Mouse (Mus musculus) midbrain, embryonic 16.5 days (tissue): ENCODE measurements around the gene Ankrd60. TPM values are rescaled to one million over a fixed set of nuclear protein-coding genes. Genes with fewer than 3 reads are reported as not detected.

ENCODE experiments used
- ATAC-seq: fragments of 200-750 bp; cut with Nextera tagmentation; 2 replicates; pipeline ENCODE4 v1.8.0; 2017; ENCODE audit warnings: moderate TSS enrichment
- H3K27ac ChIP-seq: fragments of 300-500 bp; sonication (generic); 2 replicates; pipeline ENCODE4 v1.5.1; 2014; ENCODE audit warnings: mild to moderate bottlenecking, low read length, mixed read lengths
- H3K27me3 ChIP-seq: fragments of 300-500 bp; sonication (generic); 2 replicates; pipeline ENCODE4 v1.6.1; 2014; ENCODE audit warnings: low read depth, low read length, mixed read lengths; ENCODE audit not compliant: control insufficient read depth, insufficient read depth
- H3K36me3 ChIP-seq: fragments of 300-500 bp; sonication (generic); 2 replicates; pipeline ENCODE4 v1.6.1; 2014; ENCODE audit warnings: mild to moderate bottlenecking, low read length, moderate library complexity, mixed read lengths; ENCODE audit not compliant: control insufficient read depth, insufficient read depth
- H3K4me1 ChIP-seq: fragments of 300-500 bp; sonication (generic); 2 replicates; pipeline ENCODE4 v1.6.1; 2014; ENCODE audit warnings: mild to moderate bottlenecking, low read length, mixed read lengths; ENCODE audit not compliant: control insufficient read depth, insufficient read depth
- H3K4me2 ChIP-seq: fragments of 300-500 bp; sonication (generic); 2 replicates; pipeline ENCODE4 v1.6.1; 2014; ENCODE audit warnings: mild to moderate bottlenecking, low read length, mixed read lengths
- H3K4me3 ChIP-seq: fragments of 300-500 bp; sonication (generic); 2 replicates; pipeline ENCODE4 v1.5.1; 2014; ENCODE audit warnings: low read depth, mild to moderate bottlenecking, low read length, moderate library complexity, mixed read lengths
- H3K9ac ChIP-seq: fragments of 300-500 bp; sonication (generic); 2 replicates; pipeline ENCODE4 v1.6.1; 2014; ENCODE audit warnings: low read depth, low read length, mixed read lengths
- H3K9me3 ChIP-seq: fragments of 300-500 bp; sonication (generic); replicated peaks from 2 replicates; pipeline ENCODE4 v1.6.1; 2014; ENCODE audit warnings: mild to moderate bottlenecking, low read length, mixed read lengths; ENCODE audit not compliant: control insufficient read depth, poor library complexity, severe bottlenecking
- WGBS: fragments of 180-500 bp; shearing (Covaris S2); extraction: QIAGEN DNeasy Blood & Tissue Kit; methylation state at CpG from one replicate; pipeline ENCODE4 v1.1.7; 2014; 5-methylcytosine and 5-hydroxymethylcytosine counted together
- polyA plus RNA-seq: library from polyadenylated mRNA; unstranded; fragments of >200 nt; fragmentation: Nextera tagmentation; extraction: Ambion mirVana; gene quantifications from 2 replicates; pipeline ENCODE4 v1.2.1, GENCODE M21; 2015

Ankrd60 gene
- polyA plus RNA-seq, 1 experiment from 2014 or later: not detected

GRCm38 (mm10) chr2:173608020-173608958, 30.1 kb upstream of the Ankrd60 start:
- 77% methylated on average over 10 of the region's 10 CpGs for WGBS
- Histone ChIP-seq H3K27me3 (no peaks in the 10 kb centered on the region), H3K4me2 (no peak overlapping the region), H3K9ac (no peak overlapping the region), H3K36me3 (no peaks in the 10 kb centered on the region), H3K9me3 (no peaks in the 10 kb centered on the region), H3K27ac (no peak overlapping the region), H3K4me1 (peaks cover 12% of the 10 kb centered on the region), H3K4me3 (no peak overlapping the region)
- no peak for ATAC-seq

- 72% methylated on average over 9 of the region's 9 CpGs for WGBS
- no peaks in the 10 kb centered on the region for H3K36me3 ChIP-seq
- H3K27me3 ChIP-seq: no peaks in the 10 kb centered on the region
- no peak overlapping the region for H3K4me2 ChIP-seq
- ATAC-seq: peak; percentile 27
- H3K4me3 ChIP-seq: no peak overlapping the region
- no peaks in the 10 kb centered on the region for H3K9me3 ChIP-seq
- H3K27ac ChIP-seq: peak overlapping the region; percentile 57
- peak overlapping the region; percentile 3; the same call in 1 of the 2 replicates for H3K9ac ChIP-seq
- peaks cover 12% of the 10 kb centered on the region for H3K4me1 ChIP-seq
Observed at GRCm38 (mm10) chr2:173606415-173606804, 28.2 kb upstream of the Ankrd60 start.

GRCm38 (mm10) chr2:173605713-173606414, 27.7 kb upstream of the Ankrd60 start:
- peak overlapping the region; percentile 57 for H3K27ac ChIP-seq

GRCm38 (mm10) chr2:173601861-173602260, 23.7 kb upstream of the Ankrd60 start:
- Histone ChIP-seq H3K4me1 (peaks cover 12% of the 10 kb centered on the region), H3K27me3 (no peaks in the 10 kb centered on the region), H3K9ac (no peak overlapping the region), H3K27ac (no peak overlapping the region), H3K36me3 (no peaks in the 10 kb centered on the region), H3K9me3 (no peaks in the 10 kb centered on the region), H3K4me3 (no peak overlapping the region), H3K4me2 (no peak overlapping the region)
- 69% methylated on average over 1 of the region's 1 CpGs for WGBS
- no peak for ATAC-seq

More at GRCm38 (mm10) chr2:173605713-173606414, 27.7 kb upstream of the Ankrd60 start:
- peaks cover 12% of the 10 kb centered on the region for H3K4me1 ChIP-seq
- WGBS: 35% methylated on average over 12 of the region's 12 CpGs
- no peak overlapping the region for H3K4me3 ChIP-seq
- no peaks in the 10 kb centered on the region for H3K36me3 ChIP-seq
- ATAC-seq: peak; percentile 85
- H3K4me2 ChIP-seq: no peak overlapping the region
- peak overlapping the region; percentile 3; the same call in 1 of the 2 replicates for H3K9ac ChIP-seq
- no peaks in the 10 kb centered on the region for H3K9me3 ChIP-seq
- no peaks in the 10 kb centered on the region for H3K27me3 ChIP-seq

GRCm38 (mm10) chr2:173595374-173595781, 17.2 kb upstream of the Ankrd60 start:
- ATAC-seq: no peak
- Histone ChIP-seq H3K36me3 (no peaks in the 10 kb centered on the region), H3K27me3 (no peaks in the 10 kb centered on the region), H3K4me1 (peaks cover 4% of the 10 kb centered on the region; the same call in 1 of the 2 replicates), H3K9ac (no peak overlapping the region), H3K4me2 (no peak overlapping the region), H3K4me3 (no peak overlapping the region), H3K27ac (no peak overlapping the region), H3K9me3 (no peaks in the 10 kb centered on the region)
- 43% methylated on average over 10 of the region's 10 CpGs for WGBS

GRCm38 (mm10) chr2:173594313-173595063, 16.3 kb upstream of the Ankrd60 start:
- H3K9me3 ChIP-seq: no peaks in the 10 kb centered on the region
- H3K27me3 ChIP-seq: no peaks in the 10 kb centered on the region
- H3K4me1 ChIP-seq: peaks cover 4% of the 10 kb centered on the region; the same call in 1 of the 2 replicates
- WGBS: 47% methylated on average over 11 of the region's 11 CpGs
- no peak for ATAC-seq
- H3K36me3 ChIP-seq: no peaks in the 10 kb centered on the region
- H3K9ac ChIP-seq: no peak overlapping the region
- H3K27ac ChIP-seq: no peak overlapping the region
- no peak overlapping the region for H3K4me3 ChIP-seq
- no peak overlapping the region for H3K4me2 ChIP-seq

GRCm38 (mm10) chr2:173593841-173594240, 15.7 kb upstream of the Ankrd60 start:
- WGBS: 44% methylated on average over 4 of the region's 4 CpGs
- no peak for ATAC-seq

GRCm38 (mm10) chr2:173592781-173593180, 14.6 kb upstream of the Ankrd60 start:
- no peaks in the 10 kb centered on the region for H3K9me3 ChIP-seq
- H3K9ac ChIP-seq: no peak overlapping the region
- no peak overlapping the region for H3K4me3 ChIP-seq
- H3K27ac ChIP-seq: no peak overlapping the region
- H3K4me2 ChIP-seq: no peak overlapping the region
- H3K27me3 ChIP-seq: no peaks in the 10 kb centered on the region
- 53% methylated on average over 9 of the region's 9 CpGs for WGBS
- H3K4me1 ChIP-seq: peaks cover 4% of the 10 kb centered on the region; the same call in 1 of the 2 replicates
- H3K36me3 ChIP-seq: no peaks in the 10 kb centered on the region
- peak; percentile 30; the same call in 1 of the 2 replicates for ATAC-seq

More at GRCm38 (mm10) chr2:173593841-173594240, 15.7 kb upstream of the Ankrd60 start:
- Histone ChIP-seq H3K4me2 (no peak overlapping the region), H3K27me3 (no peaks in the 10 kb centered on the region), H3K4me1 (peaks cover 4% of the 10 kb centered on the region; the same call in 1 of the 2 replicates), H3K36me3 (no peaks in the 10 kb centered on the region), H3K9me3 (no peaks in the 10 kb centered on the region), H3K9ac (no peak overlapping the region), H3K4me3 (no peak overlapping the region), H3K27ac (no peak overlapping the region)
